Mouse (Mus musculus) heart, embryonic 15.5 days (tissue): ENCODE measurements around the gene Rnf224. TPM values are rescaled to one million over a fixed set of nuclear protein-coding genes. Genes with fewer than 3 reads are reported as not detected.

Experiments used
- ATAC-seq: fragments of 200-750 bp; cut with Nextera tagmentation; replicated peaks from 2 replicates; pipeline ENCODE4 v1.8.0; 2017; ENCODE audit warnings: low read depth, moderate TSS enrichment; ENCODE audit not compliant: insufficient number of reproducible peaks, insufficient read depth, low FRiP score
- H3K27ac ChIP-seq: fragments of 300-500 bp; sonication (generic); 2 replicates; pipeline ENCODE4 v1.5.1; 2015; ENCODE audit warnings: mild to moderate bottlenecking, inconsistent platforms
- H3K27me3 ChIP-seq: fragments of 300-500 bp; sonication (generic); 2 replicates; pipeline ENCODE4 v1.6.1; 2015; ENCODE audit warnings: inconsistent platforms
- H3K36me3 ChIP-seq: fragments of 300-500 bp; sonication (generic); 2 replicates; pipeline ENCODE4 v1.6.1; 2015; ENCODE audit warnings: mild to moderate bottlenecking, inconsistent platforms
- H3K4me1 ChIP-seq: fragments of 300-500 bp; sonication (generic); replicated peaks from 2 replicates; pipeline ENCODE4 v1.6.1; 2015; ENCODE audit warnings: inconsistent platforms
- H3K4me2 ChIP-seq: fragments of 300-500 bp; sonication (generic); 2 replicates; pipeline ENCODE4 v1.6.1; 2015; ENCODE audit warnings: inconsistent platforms, mild to moderate bottlenecking, moderate library complexity
- H3K4me3 ChIP-seq: fragments of 300-500 bp; sonication (generic); 2 replicates; pipeline ENCODE4 v1.5.1; 2015; ENCODE audit warnings: mild to moderate bottlenecking, inconsistent platforms
- H3K9ac ChIP-seq: fragments of 300-500 bp; sonication (generic); 2 replicates; pipeline ENCODE4 v1.6.1; 2015; ENCODE audit warnings: mild to moderate bottlenecking, inconsistent platforms
- H3K9me3 ChIP-seq: fragments of 300-500 bp; sonication (generic); replicated peaks from 2 replicates; pipeline ENCODE4 v1.6.1; 2016; ENCODE audit warnings: inconsistent platforms
- WGBS: fragments of 180-500 bp; shearing (Covaris S2); methylation state at CpG from one replicate; pipeline ENCODE4 v1.1.7; 2015; ENCODE audit warnings: mixed read lengths; 5-methylcytosine and 5-hydroxymethylcytosine counted together
- polyA plus RNA-seq: library from polyadenylated mRNA; unstranded; fragments of >200 nt; fragmentation: Nextera tagmentation; extraction: Ambion mirVana; gene quantifications from 2 replicates; pipeline ENCODE4 v1.2.1, GENCODE M21; 2015

Rnf224 gene
- polyA plus RNA-seq, 1 experiment from 2014 or later: not detected

DNA sequence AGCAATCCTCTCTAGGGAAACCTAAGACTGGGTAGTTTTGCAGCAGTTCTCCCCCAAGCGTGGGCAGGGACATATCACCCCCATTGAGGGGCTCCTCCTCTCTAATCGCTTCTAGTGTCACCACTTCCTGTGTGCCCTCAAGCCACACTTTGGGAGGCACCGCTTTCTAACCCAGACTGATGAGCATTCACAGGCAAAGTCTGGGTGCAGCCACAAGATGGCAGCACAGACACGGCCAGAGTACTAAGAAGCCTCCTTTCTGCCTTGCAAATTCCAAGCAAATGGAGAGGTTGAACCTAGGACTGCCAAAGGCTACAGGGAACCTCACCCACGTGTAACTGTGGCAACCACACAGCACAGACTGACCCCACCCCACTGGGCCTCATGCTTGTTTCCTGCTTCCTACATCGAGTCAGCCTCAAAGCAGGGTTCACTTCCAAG lies 43.2 kb downstream of the Rnf224 start:
- Histone ChIP-seq H3K4me1 (peaks cover 45% of the 10 kb centered on the region), H3K4me3 (0 out of 2 replicates have a peak overlapping the region, but pooled peaks have one; percentile 1), H3K36me3 (no peaks in the 10 kb centered on the region), H3K27me3 (peaks cover 21% of the 10 kb centered on the region), H3K4me2 (peak overlapping the region; percentile 58; the same call in 1 of the 2 replicates), H3K9me3 (no peaks in the 10 kb centered on the region), H3K27ac (0 out of 2 replicates have a peak overlapping the region, but pooled peaks have one; percentile 24), H3K9ac (no peak overlapping the region)
- 3% methylated on average over 6 of the region's 6 CpGs for WGBS
- ATAC-seq: peak; percentile 58; the same call in 1 of the 2 replicates

DNA sequence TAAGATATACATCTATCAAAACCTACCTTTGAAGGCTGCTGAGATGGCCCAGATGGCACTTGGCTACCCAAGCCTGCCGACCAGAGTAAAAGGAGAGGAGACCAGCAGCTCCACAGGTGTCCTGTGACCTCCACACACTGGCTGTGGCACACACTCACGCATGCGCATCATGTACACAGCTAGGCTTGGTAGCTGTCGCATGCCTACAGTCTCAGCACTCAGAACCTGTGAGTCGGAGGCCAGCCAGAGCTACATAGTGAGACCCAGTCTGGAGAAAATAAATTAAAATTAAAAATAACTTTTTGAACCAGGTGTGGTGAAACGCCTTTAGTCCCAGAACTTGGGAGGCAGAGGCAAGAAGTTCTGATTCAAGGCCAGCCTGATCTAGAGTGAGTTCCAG lies 48.7 kb downstream of the Rnf224 start:
- H3K4me2 ChIP-seq: no peak overlapping the region
- no peak overlapping the region for H3K4me3 ChIP-seq
- WGBS: 82% methylated on average over 6 of the region's 6 CpGs
- no peaks in the 10 kb centered on the region for H3K36me3 ChIP-seq
- ATAC-seq: no peak
- H3K9me3 ChIP-seq: no peaks in the 10 kb centered on the region
- H3K9ac ChIP-seq: no peak overlapping the region
- peaks cover 22% of the 10 kb centered on the region for H3K4me1 ChIP-seq
- no peak overlapping the region for H3K27ac ChIP-seq
- H3K27me3 ChIP-seq: peaks cover 5% of the 10 kb centered on the region; the same call in 1 of the 2 replicates

DNA sequence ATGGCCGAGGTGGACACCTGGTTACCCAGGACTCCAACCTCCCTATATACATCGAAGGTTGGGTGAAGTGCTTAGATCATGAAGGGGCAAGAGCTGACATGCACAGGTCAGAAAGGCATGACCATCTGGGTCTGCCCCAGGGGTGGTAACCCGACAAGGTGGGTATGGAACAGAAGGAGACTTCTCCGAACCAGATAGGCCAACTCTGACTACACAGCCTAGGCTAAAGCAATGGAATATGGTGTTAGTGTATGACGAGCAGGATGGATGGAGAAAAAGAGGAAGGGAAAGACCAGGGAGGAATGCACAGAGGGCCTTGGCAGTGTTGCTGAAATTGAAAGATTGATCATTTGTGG lies 50.0 kb downstream of the Rnf224 start:
- H3K4me2 ChIP-seq: peak overlapping the region; percentile 93
- H3K4me1 ChIP-seq: peaks cover 32% of the 10 kb centered on the region
- peaks cover 9% of the 10 kb centered on the region; the same call in 1 of the 2 replicates for H3K27me3 ChIP-seq
- peak overlapping the region; percentile 59 for H3K4me3 ChIP-seq
- ATAC-seq: no peak
- no peak overlapping the region for H3K9ac ChIP-seq
- no peaks in the 10 kb centered on the region for H3K36me3 ChIP-seq
- 30% methylated on average over 5 of the region's 5 CpGs for WGBS
- no peaks in the 10 kb centered on the region for H3K9me3 ChIP-seq
- no peak overlapping the region for H3K27ac ChIP-seq

DNA sequence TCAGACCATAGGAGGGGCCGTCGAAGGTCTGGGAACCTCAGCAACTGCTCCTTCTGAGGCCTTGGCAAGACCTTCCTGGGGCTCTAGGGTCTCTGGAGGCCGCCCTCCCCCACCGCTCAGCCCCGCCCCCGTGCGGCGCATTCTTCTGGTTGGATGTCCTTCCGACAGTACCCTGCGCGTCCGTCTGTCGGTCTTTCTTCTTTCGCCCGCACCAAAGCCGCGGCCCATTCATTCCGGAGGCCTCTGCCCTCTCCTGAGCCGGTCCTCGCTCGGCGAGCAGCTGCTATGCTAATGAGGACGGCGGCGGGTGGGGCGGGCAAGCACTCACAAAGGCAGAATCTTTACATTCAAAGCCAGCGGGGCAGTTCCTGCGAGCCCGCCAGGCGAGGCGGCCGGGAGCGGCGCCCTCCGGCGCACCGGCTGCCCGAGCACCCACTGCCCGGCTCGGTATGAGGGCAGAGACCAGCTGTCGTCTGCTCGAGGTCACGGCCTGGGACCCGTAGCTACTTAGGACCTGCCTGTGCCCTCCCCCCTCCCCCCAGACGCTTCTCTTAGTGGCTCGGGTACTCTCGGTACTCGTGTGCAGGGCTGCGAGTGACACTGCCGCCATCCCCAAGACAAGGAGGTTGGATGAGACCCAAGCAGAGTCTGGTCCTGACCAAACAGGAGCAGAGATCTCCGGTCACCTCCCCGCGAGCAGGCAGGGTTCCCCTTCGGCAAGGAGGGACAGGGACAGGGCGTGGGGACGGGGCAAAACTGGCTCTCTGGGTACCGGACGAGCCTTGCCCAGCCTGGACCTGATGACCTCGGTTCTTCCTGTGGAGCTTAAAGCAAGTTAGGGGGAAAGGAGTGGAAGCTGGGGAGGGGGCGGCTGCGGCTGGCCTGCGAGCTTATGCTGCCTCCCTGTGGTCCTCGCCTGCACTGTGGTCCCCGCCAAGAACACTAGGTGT lies 50.7 kb downstream of the Rnf224 start:
- ATAC-seq: peak; percentile 58
- peak overlapping the region; percentile 82 for H3K27ac ChIP-seq
- H3K4me2 ChIP-seq: peak overlapping the region; percentile 93
- no peaks in the 10 kb centered on the region for H3K36me3 ChIP-seq
- H3K4me1 ChIP-seq: peaks cover 39% of the 10 kb centered on the region
- H3K9ac ChIP-seq: peak overlapping the region; percentile 75
- 1% methylated on average over 64 of the region's 64 CpGs for WGBS
- no peaks in the 10 kb centered on the region for H3K9me3 ChIP-seq
- H3K4me3 ChIP-seq: peak overlapping the region; percentile 59
- H3K27me3 ChIP-seq: peaks cover 9% of the 10 kb centered on the region; the same call in 1 of the 2 replicates

DNA sequence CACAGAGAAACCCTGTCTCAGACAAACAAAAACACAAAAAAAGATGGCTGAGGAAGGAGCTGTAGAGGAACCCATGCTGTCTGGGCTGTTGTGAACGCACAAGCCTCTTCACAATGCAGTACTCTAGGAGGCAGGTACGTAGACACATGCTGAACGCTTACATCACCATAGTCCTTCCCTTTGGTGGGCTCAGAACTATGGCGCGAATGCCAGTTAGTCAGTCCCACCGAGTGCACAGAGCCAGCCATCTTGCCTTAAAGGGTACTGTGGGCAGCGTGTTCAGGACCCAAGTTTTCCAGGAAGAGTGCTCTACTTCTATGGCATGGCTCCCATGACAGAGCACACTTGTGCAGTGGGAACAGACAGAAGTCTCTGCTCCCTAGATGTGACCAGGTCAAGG lies 52.1 kb downstream of the Rnf224 start:
- H3K4me2 ChIP-seq: no peak overlapping the region; the same call in 1 of the 2 replicates
- H3K4me1 ChIP-seq: peaks cover 43% of the 10 kb centered on the region
- H3K27me3 ChIP-seq: peaks cover 9% of the 10 kb centered on the region; the same call in 1 of the 2 replicates
- H3K27ac ChIP-seq: no peak overlapping the region
- 93% methylated on average over 7 of the region's 7 CpGs for WGBS
- H3K9ac ChIP-seq: no peak overlapping the region
- H3K36me3 ChIP-seq: no peaks in the 10 kb centered on the region
- no peak overlapping the region for H3K4me3 ChIP-seq
- ATAC-seq: no peak
- H3K9me3 ChIP-seq: no peaks in the 10 kb centered on the region

Other genes starting within 250 kb of the Rnf224 start
- 55.9 and 68.2 TPM in 2 replicates for gene Nsmf, start 182.4 kb downstream of the Rnf224 start, polyA plus RNA-seq
- not detected in 2 replicates for gene Entpd8, start 156.5 kb downstream of the Rnf224 start, polyA plus RNA-seq
- 0.15 and 0.16 TPM in 2 replicates for gene Noxa1, start 141.6 kb downstream of the Rnf224 start, polyA plus RNA-seq
- gene Nrarp, start 56.0 kb downstream of the Rnf224 start, polyA plus RNA-seq: 17.3 and 19.0 TPM in 2 replicates
- 5.8 and 10.3 TPM in 2 replicates for gene Tor4a, start 39.9 kb downstream of the Rnf224 start, polyA plus RNA-seq
- 62.7 and 79.5 TPM in 2 replicates for gene Nelfb, start 25.3 kb downstream of the Rnf224 start, polyA plus RNA-seq
- not detected in 2 replicates for gene Stpg3, start 22.1 kb downstream of the Rnf224 start, polyA plus RNA-seq
- 0.57 and 0.65 TPM in 2 replicates for gene Fam166a, start 18.0 kb downstream of the Rnf224 start, polyA plus RNA-seq
- 358 and 463 TPM in 2 replicates for gene Tubb4b, start 12.1 kb downstream of the Rnf224 start, polyA plus RNA-seq
- not detected in 2 replicates for gene Slc34a3, start 2.4 kb downstream of the Rnf224 start, polyA plus RNA-seq
- gene Rnf208, start 5.5 kb upstream of the Rnf224 start, polyA plus RNA-seq: 4.3 and 6.0 TPM in 2 replicates
- gene Cysrt1, start 5.7 kb upstream of the Rnf224 start, polyA plus RNA-seq: 0.30 TPM in 2 replicates
- gene AL732309.1, start 10.1 kb upstream of the Rnf224 start, polyA plus RNA-seq: 2.3 and 3.3 TPM in 2 replicates
- gene Tmem203, start 18.7 kb upstream of the Rnf224 start, polyA plus RNA-seq: 17.6 and 18.2 TPM in 2 replicates
- 3.6 and 5.2 TPM in 2 replicates for gene Tprn, start 25.8 kb upstream of the Rnf224 start, polyA plus RNA-seq
- gene Ssna1, start 35.7 kb upstream of the Rnf224 start, polyA plus RNA-seq: 137 and 152 TPM in 2 replicates
- gene Anapc2, start 35.7 kb upstream of the Rnf224 start, polyA plus RNA-seq: 67.5 and 92.0 TPM in 2 replicates
- gene Tmem210, start 51.4 kb upstream of the Rnf224 start, polyA plus RNA-seq: not detected in 2 replicates
- 0.28 and 0.89 TPM in 2 replicates for gene Lrrc26, start 53.1 kb upstream of the Rnf224 start, polyA plus RNA-seq
- 0.25 and 0.28 TPM in 2 replicates for gene Grin1, start 82.4 kb upstream of the Rnf224 start, polyA plus RNA-seq
- 30.2 and 31.1 TPM in 2 replicates for gene Man1b1, start 95.6 kb upstream of the Rnf224 start, polyA plus RNA-seq
- gene Dpp7, start 119.6 kb upstream of the Rnf224 start, polyA plus RNA-seq: 9.5 and 12.5 TPM in 2 replicates
- gene Uap1l1, start 128.9 kb upstream of the Rnf224 start, polyA plus RNA-seq: 13.9 and 16.0 TPM in 2 replicates
- gene Sapcd2, start 135.5 kb upstream of the Rnf224 start, polyA plus RNA-seq: 15.4 and 25.5 TPM in 2 replicates
- gene Entpd2, start 159.1 kb upstream of the Rnf224 start, polyA plus RNA-seq: 1.8 and 4.6 TPM in 2 replicates
- gene Npdc1, start 162.6 kb upstream of the Rnf224 start, polyA plus RNA-seq: 28.8 and 41.6 TPM in 2 replicates
- gene Fut7, start 186.5 kb upstream of the Rnf224 start, polyA plus RNA-seq: 0.08 and 0.15 TPM in 2 replicates
- gene Abca2, start 191.9 kb upstream of the Rnf224 start, polyA plus RNA-seq: 3.5 and 5.6 TPM in 2 replicates
- gene Clic3, start 220.1 kb upstream of the Rnf224 start, polyA plus RNA-seq: 6.1 and 9.6 TPM in 2 replicates
- gene Paxx, start 224.3 kb upstream of the Rnf224 start, polyA plus RNA-seq: 31.1 and 38.0 TPM in 2 replicates
- gene Ptgds, start 233.3 kb upstream of the Rnf224 start, polyA plus RNA-seq: 107 and 134 TPM in 2 replicates